Mouse (Mus musculus): ENCODE data around the gene Calm5.

DNA sequence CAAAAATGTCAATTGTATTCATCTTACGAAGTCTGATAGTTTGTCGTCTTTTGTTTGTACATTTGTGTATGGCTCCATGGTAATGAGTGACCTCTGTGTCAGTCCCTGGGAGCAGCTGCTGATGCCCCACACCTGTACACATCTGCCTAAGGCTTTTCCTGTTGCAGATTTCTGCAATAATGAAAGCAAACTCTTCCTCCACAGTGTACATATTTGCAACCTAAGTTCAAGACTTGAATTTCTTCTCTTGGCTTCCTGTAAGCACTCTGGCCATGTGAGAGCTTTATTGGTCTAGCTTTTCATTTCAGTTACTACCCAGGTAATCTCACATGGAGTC lies 35.3 kb upstream of the Calm5 start:
- no peak for TF ChIP-seq POLR2A (IDR thresholded peaks at IDR 0.05; ENCODE audit: low read depth, low read length)
- TF ChIP-seq CTCF (IDR thresholded peaks at IDR 0.05; ENCODE audit: extremely low read depth, insufficient read length, insufficient replicate concordance, low read depth, low read length): no peak
